Mouse (Mus musculus) neutrophil, adult 5-6 weeks (primary cell): ENCODE data around the gene Ube2e3. TPM values are rescaled to one million over a fixed set of nuclear protein-coding genes. Genes with fewer than 3 reads are reported as not detected.

ENCODE experiments used
- ATAC-seq: fragments of 151-379, 151-347 bp; 2 replicates; pipeline ENCODE4 v1.8.0; 2017; ENCODE audit warnings: mild to moderate bottlenecking, moderate TSS enrichment; ENCODE audit not compliant: insufficient number of reproducible peaks, poor library complexity, low FRiP score, severe bottlenecking; ENCODE audit errors: extremely low read depth
- total RNA-seq: library from RNA; stranded (forward); fragments of 200-1000 nt; gene quantifications from 2 replicates; pipeline ENCODE4 v1.2.3, GENCODE M21; 2017

Ube2e3 gene
- total RNA-seq, 1 experiment from 2014 or later, result 14.7 TPM

DNA sequence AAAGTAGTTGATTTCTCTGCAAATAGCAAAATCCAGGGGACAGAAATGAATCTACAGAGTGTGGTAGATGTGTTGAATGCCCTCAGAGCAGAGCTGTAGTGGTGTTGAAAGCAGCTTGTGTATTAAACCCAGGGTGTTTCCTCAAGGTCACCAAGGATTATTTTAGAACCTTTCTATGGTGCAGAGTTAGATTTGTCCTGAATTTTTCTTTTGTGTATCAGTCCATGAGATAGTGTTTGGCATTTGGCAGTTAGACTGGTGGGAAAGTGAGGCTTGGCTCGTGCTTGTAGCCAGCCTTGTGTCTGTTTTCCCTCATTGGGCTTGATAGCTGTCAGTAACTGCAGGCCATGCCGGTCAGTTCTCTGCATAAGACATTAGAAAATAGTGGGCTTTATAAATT is 6.0 kb downstream of the Ube2e3 start:
- ATAC-seq, result no peak

DNA sequence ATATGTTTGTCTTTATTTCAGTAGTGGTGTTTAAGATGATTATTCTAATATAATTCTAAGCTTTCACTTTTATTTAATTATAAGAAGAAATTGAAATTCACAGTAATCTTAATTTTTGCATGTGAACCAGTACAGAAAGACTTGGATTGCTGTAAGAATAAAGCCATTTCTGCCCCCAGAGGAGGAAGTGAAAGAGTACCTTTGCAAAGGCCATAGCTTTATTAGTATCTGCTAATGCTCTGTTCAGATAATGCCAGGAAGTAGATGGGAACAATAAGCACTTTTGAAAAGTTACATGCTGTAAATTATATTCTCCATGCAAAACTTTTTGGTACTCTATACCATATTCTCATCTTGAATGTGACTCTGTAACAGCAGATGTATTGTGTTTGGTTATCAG is 8.1 kb downstream of the Ube2e3 start:
- ATAC-seq, result no peak

DNA sequence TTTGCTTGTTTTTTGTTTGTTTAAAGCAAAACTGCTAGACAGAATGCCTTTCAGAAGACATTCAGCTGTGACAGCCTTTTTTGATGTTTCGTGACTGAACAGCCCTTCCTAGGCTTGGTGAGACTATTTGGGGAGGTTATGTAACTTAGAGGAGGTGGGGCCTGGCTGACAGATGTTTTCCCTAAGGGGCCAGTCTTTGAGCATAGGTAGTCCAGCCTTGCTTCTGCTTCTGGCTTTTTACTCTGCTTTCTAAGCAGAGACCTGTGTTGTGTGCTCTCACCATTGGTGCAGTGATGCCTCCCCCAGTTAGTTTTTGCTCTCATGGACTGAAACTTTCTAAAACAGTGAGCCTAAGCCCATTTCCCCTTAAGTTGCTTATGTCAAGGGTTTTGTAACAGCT is 14.1 kb downstream of the Ube2e3 start:
- ATAC-seq, result no peak

DNA sequence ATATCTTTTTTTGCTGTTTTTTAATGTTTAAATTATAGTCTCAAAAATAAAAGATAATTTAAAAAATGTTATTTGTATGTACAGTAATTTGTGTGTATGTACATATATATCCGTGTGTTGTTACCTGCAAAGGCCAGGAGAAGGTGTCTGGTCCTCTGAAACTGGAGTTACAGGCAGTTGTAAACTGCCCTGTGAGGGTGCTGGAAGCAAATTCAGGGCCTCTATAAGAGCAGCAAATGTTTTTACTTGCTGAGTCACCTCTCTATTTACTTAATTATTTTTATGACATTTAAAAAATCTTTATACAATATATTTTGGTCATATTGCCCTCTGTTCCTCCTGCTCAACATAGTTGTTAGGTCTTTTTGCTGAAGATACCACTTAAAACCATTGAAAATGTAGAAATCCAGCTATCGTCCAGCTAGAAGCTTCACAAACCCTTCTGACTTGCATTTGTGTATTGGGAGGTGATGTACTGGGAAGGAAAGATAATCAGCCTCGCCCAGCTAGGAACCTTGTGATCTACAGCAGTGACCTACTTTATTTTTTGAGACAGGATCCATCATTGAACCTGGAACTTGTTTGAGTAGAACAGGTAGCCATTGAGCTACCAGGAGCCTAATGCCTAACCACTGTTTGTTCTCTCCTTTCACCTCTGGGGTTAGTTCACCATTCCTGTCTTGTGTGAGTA is 15.0 kb downstream of the Ube2e3 start:
- no peak for ATAC-seq

- no peak for ATAC-seq
These were observed 18.5 kb downstream of the Ube2e3 start for GRCm38 (mm10) chr2:78886446-78886845.

DNA sequence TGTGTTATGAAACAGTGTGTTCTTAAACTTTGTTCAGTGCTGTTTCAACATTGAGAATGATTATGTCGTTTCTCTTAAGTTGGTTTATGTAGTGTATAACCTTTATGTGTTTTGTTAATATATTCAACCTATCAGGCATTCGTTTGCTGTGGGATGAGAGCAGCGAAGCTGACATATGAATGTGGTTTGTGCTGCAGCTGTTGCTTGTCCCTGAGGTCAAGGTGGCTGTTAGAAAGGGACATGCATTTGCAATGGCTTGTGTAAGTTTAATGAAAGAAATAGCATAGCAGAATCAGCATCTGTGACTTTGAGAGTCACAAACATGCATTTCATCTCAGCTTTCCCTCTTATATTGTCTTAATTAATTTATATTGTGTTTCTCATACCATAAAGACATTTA is 20.3 kb downstream of the Ube2e3 start:
- ATAC-seq, result no peak

- ATAC-seq, result no peak
These were observed 27.3 kb downstream of the Ube2e3 start for GRCm38 (mm10) chr2:78895216-78895615.

GRCm38 (mm10) chr2:78905916-78906315 is 38.0 kb downstream of the Ube2e3 start:
- no peak for ATAC-seq

- no peak for ATAC-seq
These were observed 43.6 kb downstream of the Ube2e3 start for GRCm38 (mm10) chr2:78911516-78911915.

- ATAC-seq, result peak; percentile 48; the same call in 1 of the 2 replicates
These were observed 46.9 kb downstream of the Ube2e3 start for GRCm38 (mm10) chr2:78914861-78915260.

DNA sequence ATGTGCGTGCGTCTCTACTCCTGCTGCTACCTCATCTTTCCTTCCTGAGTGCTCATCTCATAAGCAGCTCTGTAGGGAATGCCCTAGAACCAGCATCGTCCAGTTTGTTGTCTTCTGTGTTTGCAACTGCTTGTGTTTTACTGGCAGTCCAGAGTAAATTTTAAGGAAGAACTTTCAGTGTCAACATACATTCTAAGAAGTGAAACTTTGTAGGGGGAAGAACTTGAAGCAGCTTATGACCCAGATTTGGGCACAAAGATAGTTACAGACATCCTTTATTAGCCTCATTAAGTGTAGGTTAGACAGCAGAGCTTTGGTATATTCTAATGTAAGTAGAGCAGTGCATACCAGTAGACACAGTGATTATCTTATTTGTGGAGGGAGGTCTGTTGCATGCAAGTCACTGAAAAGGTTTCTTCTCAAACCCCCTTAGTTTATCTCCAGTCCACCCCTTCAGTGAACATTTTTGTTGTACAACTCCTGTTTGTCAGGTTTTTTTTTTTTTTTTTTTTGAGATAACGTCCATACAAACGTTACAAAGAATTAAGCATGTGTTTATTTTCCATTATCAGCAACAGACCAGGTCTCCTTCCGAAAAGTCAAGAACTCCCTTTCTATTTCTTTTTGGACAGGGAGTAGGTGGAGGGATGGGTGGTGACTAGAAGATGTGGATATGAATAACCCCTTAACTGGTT is 55.2 kb downstream of the Ube2e3 start:
- ATAC-seq, result no peak

DNA sequence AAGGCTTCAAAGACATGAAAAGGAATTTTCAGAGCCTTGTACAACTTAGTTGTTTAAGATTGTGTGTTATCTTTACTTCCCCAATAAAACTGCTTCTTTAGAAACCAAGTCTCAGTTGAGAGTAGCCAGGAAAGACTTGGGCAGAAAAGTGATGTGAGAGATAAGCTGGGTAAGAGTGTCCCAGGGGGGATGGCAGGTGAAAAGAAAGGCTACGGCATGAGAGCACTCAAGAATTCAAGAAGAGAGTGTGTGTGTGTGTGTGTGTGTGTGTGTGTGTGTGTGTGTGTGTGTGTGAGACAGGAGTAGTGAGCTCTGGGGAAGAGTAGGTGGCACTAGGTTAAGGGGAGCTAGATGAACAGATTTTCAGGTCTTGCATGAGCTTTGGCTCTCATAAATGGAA is 57.9 kb downstream of the Ube2e3 start:
- ATAC-seq, result no peak

DNA sequence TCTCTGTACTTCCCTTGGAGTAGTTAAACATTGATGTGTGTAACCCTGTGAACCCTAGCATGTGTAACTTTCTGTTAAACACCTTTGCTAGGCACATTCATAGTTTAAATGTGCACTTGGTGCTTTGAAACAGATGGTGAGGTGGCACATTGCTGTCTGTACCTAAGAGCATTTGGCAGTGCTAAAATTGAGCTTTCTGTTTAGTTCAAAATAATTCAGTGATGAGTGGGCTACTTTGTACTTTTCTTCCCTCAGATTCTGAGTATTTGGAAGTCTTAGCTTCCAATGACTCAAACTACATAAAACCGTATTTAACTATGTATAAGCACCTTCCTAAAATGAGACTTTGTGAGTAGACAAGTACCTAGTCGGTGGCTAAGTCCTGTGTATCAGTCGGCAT is 59.7 kb downstream of the Ube2e3 start:
- no peak for ATAC-seq

DNA sequence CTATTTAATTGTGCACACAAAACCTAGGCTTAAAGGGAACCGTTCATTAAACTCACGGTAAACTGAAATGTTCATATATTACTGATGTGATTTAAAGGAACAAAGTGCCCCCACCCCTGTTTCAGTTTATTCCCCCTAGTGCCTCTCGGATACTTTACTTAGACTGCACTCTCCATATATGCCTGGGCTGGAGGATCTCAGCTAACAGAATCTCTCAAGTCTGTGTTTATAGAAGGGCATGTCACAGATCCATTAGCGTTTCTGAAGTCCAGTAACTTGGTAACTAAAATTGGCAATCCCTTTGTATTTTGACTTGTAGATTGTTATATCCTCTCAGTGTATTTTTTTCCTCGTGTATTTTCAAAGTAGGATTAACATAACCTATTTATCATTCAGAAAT is 60.2 kb downstream of the Ube2e3 start:
- ATAC-seq, result no peak

DNA sequence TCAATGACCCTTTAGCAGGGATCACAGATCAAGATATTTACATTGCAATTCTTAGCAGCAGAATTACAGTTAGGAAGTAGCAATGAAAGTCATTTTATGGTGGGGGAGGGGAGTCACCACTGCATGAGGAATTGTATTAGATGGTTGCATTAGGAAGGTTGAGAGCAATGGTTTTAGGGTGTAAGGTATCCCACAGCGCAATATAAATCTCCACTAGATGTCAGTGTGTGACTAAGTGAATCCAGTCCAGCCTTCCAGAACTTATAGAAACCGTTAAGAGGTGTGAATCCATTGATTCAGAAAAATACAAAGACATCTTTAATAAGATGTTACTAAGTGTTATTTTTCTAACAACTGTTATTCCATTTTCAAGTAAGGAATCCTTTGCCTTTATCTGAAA is 63.4 kb downstream of the Ube2e3 start:
- ATAC-seq, result peak; percentile 63; the same call in 1 of the 2 replicates

- peak; percentile 71; the same call in 1 of the 2 replicates for ATAC-seq
These were observed 91.5 kb downstream of the Ube2e3 start for GRCm38 (mm10) chr2:78959451-78959850.

- ATAC-seq, result 0 out of 2 replicates have a peak, but pooled peaks have one; percentile 37
These were observed 92.4 kb downstream of the Ube2e3 start for GRCm38 (mm10) chr2:78960288-78960687.

DNA sequence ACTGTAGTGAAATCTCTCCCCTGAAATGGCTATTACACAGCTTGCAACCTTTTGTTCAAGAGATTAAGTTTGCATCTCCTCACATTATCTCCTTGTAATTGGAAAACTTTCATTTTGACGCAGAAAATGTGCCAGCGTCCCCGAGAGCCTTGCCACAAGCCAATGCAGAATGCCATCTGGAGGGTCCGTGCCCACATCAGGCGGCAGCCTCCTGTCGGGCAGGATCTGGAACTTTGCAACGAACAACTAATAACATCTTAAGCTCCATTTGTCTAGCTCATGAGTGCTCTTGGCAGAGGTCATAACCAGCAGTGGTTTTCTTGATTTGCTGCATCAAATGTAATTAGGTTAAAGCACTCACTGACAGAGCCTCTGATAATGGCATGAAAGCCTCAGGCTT is 93.1 kb downstream of the Ube2e3 start:
- ATAC-seq, result no peak

DNA sequence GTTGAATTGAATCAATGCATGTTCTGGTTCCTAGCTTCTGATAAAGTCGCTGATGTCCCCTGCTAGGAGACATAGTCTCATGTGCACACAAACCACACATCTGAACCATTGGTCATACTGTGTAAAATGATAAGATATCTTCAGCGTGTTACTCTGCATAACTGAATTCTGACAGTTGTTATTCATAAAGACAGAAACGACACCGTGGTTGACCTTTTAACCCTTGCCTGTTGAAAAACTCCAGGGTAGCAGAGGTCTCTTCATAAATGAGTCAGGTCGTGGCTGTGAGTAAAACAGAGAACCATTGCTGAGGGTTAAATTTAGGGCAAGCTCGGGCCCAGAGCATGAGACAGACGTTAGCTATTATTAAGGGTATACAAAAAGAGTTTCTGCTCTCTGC is 93.7 kb downstream of the Ube2e3 start:
- no peak for ATAC-seq

GRCm38 (mm10) chr2:78964995-78965394 is 97.1 kb downstream of the Ube2e3 start:
- ATAC-seq, result no peak

DNA sequence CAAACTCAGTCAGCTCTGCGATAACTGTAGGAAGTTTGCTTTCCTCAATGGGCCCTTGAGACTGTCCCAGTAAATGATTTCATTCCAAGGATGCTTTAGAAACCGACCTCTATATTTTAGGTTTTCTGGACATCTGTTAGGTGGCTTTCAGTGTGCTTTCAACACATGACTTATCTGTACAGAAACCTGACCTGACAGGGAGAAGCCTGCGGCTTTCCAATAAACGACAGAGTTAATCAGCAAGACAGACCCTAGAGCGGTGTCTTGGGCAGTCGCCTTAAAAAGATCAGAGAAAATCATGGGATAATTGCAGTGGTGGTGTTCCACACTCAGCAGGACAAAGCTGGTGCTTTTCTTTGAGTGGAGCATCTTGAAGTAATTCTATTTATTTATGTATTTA is 97.5 kb downstream of the Ube2e3 start:
- no peak for ATAC-seq
